Comparison of ENCODE assay signal across 8 mouse cellular contexts in genomic region chr16:33832728-33833428, GRCm38 (mm10). TPM values are rescaled to one million over a fixed set of nuclear protein-coding genes. Genes with fewer than 3 reads are reported as not detected.
DNase-seq lines count a peak whose midpoint lies in the region; ATAC-seq lines count a peak whose summit lies in the region.

No protein-coding gene starts in this region.

- WGBS in liver, embryonic 11.5 days, result 5% methylated on average over 21 of the region's 21 CpGs
- 3% methylated on average over 21 of the region's 21 CpGs for WGBS in neural tube, embryonic 12.5 days

- 0 out of 2 replicates have a peak overlapping the region, but pooled peaks have one; percentile 37 for H3K9ac ChIP-seq in liver, embryonic 11.5 days (ENCODE audit: low read depth, low read length)
- H3K9ac ChIP-seq in neural tube, embryonic 12.5 days, result no peak overlapping the region

- H3K4me1 ChIP-seq in liver, embryonic 11.5 days (replicated peaks; ENCODE audit: control insufficient read depth, insufficient read depth, low read length), result peaks cover 21% of the 10 kb centered on the region
- peaks cover 27% of the 10 kb centered on the region for H3K4me1 ChIP-seq in neural tube, embryonic 12.5 days

- H3K27me3 ChIP-seq in liver, embryonic 11.5 days (replicated peaks; ENCODE audit: control insufficient read depth, insufficient read depth, low read length), result peaks cover 52% of the 10 kb centered on the region
- peaks cover 31% of the 10 kb centered on the region for H3K27me3 ChIP-seq in neural tube, embryonic 12.5 days (replicated peaks)

- peak; percentile 27 to 37 for DNase-seq in left cerebral cortex, postnatal 10 days (ENCODE audit: extremely low spot score in 1 of 2, low spot score in 2 of 2)
- no peak for DNase-seq in left cerebral cortex, adult 18-20 months (ENCODE audit: low spot score in 2 of 2)
- peak; percentile 67 for DNase-seq in embryo, embryonic 10.5 days (ENCODE audit: low spot score)
- DNase-seq in heart, postnatal 14 days, result peak; percentile 30 to 39
- peak; percentile 49 for DNase-seq in liver, embryonic 11.5 days (ENCODE audit: low spot score)
- no peak for DNase-seq in frontal cortex, postnatal 14 days (ENCODE audit: low spot score in 2 of 2)

- H3K27ac ChIP-seq in liver, embryonic 11.5 days (ENCODE audit: low read depth, low read length), result peak overlapping the region; percentile 49; the same call in 1 of the 2 replicates
- H3K27ac ChIP-seq in neural tube, embryonic 12.5 days, result no peak overlapping the region

- no peaks in the 10 kb centered on the region for H3K36me3 ChIP-seq in liver, embryonic 11.5 days (ENCODE audit: control insufficient read depth, insufficient read depth, low read length)
- H3K36me3 ChIP-seq in neural tube, embryonic 12.5 days, result no peaks in the 10 kb centered on the region

- intact Hi-C loops in left cerebral cortex, postnatal 10 days (cut with DNase I), result no loop called here
- intact Hi-C loops in heart, postnatal 14 days (cut with DNase I), result loop anchor here (5.0 kb wide), 1 partner anchor 59 kb away; no protein-coding TSS in a partner anchor

- ATAC-seq in liver, embryonic 11.5 days (replicated peaks; ENCODE audit: low FRiP score), result no peak
- peak; percentile 52; the same call in 1 of the 2 replicates for ATAC-seq in neural tube, embryonic 12.5 days (ENCODE audit: low FRiP score, low read depth)
- ATAC-seq in erythroblast, adult 5-6 weeks (replicated peaks; ENCODE audit: low FRiP score, poor library complexity, severe bottlenecking), result no peak

- peak overlapping the region; percentile 79 for H3K4me2 ChIP-seq in liver, embryonic 11.5 days
- peak overlapping the region; percentile 63 for H3K4me2 ChIP-seq in neural tube, embryonic 12.5 days (replicated peaks)

- no peaks in the 10 kb centered on the region for H3K9me3 ChIP-seq in liver, embryonic 11.5 days (ENCODE audit: control insufficient read depth, low read length)
- H3K9me3 ChIP-seq in neural tube, embryonic 12.5 days, result no peaks in the 10 kb centered on the region

- peak overlapping the region; percentile 38 for H3K4me3 ChIP-seq in liver, embryonic 11.5 days (ENCODE audit: low read depth, low read length)
- peak overlapping the region; percentile 18 for H3K4me3 ChIP-seq in neural tube, embryonic 12.5 days

RNA-seq across cellular contexts. Expression of gene Itgb5, which starts 3.4 kb away (rescaled TPM):
- 10 to 100 TPM; 25.9 to 27.8 TPM for total RNA-seq in left cerebral cortex, postnatal 10 days (2021)
- 10 to 100 TPM; 38.0 to 40.3 TPM for total RNA-seq in left cerebral cortex, adult 18-20 months (2021)
- total RNA-seq in heart, postnatal 14 days (2021), result 10 to 100 TPM; 66.7 to 72.8 TPM
- polyA plus RNA-seq in liver, embryonic 11.5 days (2014; fragmentation: Nextera tagmentation; extraction: Ambion mirVana), result 24.8 and 25.0 TPM in 2 replicates
- 31.2 and 31.5 TPM in 2 replicates for polyA plus RNA-seq in neural tube, embryonic 12.5 days (2016; fragmentation: Nextera tagmentation; extraction: Ambion mirVana)
- total RNA-seq in erythroblast, adult 5-6 weeks (2015; ENCODE audit: low replicate concordance), result 4.6 and 25.6 TPM in 2 replicates
- total RNA-seq in erythroblast, adult 5-6 weeks (2017; ENCODE audit: low replicate concordance), result 2.2 and 8.2 TPM in 2 replicates

RNA-seq across cellular contexts. Expression of gene Muc13, which starts 39.0 kb away (rescaled TPM):
- total RNA-seq in left cerebral cortex, postnatal 10 days (2021), result not detected
- total RNA-seq in left cerebral cortex, adult 18-20 months (2021), result under 1 TPM; 0.16 to 0.19 TPM
- under 1 TPM; 0.12 to 0.17 TPM for total RNA-seq in heart, postnatal 14 days (2021)
- polyA plus RNA-seq in liver, embryonic 11.5 days (2014; fragmentation: Nextera tagmentation; extraction: Ambion mirVana), result 10.1 and 10.4 TPM in 2 replicates
- 0.06 and 0.16 TPM in 2 replicates for polyA plus RNA-seq in neural tube, embryonic 12.5 days (2016; fragmentation: Nextera tagmentation; extraction: Ambion mirVana)
- 7.9 and 9.2 TPM in 2 replicates for total RNA-seq in erythroblast, adult 5-6 weeks (2015; ENCODE audit: low replicate concordance)
- total RNA-seq in erythroblast, adult 5-6 weeks (2017; ENCODE audit: low replicate concordance), result 4.4 and 6.6 TPM in 2 replicates

Comparison
In these comparisons a context has a peak if more than half of its experiments do, and no peak if none do; other contexts are left out.
1. DNase-seq: peak in left cerebral cortex, postnatal 10 days (2 of 2), embryo, embryonic 10.5 days (single experiment), heart, postnatal 14 days (2 of 2) and liver, embryonic 11.5 days (single experiment); none in left cerebral cortex, adult 18-20 months (0 of 2) and frontal cortex, postnatal 14 days (0 of 2).
2. RNA of gene Muc13, which starts 39.0 kb away (total RNA-seq): 4.4 to 9.2 TPM in erythroblast, adult 5-6 weeks; 0.16 to 0.19 TPM in left cerebral cortex, adult 18-20 months, 0.12 to 0.17 TPM in heart, postnatal 14 days and not detected in left cerebral cortex, postnatal 10 days; every median in the first group is over 4 times any median in the second.